Mouse (Mus musculus): ENCODE results near the gene Sema4d. TPM values are rescaled to one million over a fixed set of nuclear protein-coding genes. Genes with fewer than 3 reads are reported as not detected.

The Sema4d gene
- polyA plus RNA-seq, 1 experiment from 2014 or later: 11.5 TPM

DNA sequence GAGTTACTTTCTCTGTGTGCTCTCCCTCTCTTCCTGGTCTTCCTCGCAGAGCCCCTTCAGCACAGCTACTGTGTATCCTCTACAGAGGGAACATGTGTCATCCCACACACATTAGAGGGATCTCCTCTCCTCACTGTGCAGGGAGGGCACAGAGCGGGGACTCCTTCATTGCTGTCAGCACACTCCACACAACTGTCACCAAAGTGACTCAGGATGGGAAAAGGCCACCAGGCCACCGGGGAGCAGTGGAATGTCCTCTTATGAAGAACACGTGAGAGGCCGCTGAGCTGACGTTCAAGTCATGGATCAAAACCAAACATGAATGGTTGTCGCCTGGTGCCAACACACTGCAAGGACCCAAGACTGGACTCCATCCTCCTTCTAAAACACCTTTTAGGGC, 38.0 kb downstream of the Sema4d start:
- H3K4me1 ChIP-seq (ENCODE audit: control insufficient read depth, insufficient read depth, low read length): peaks cover 16% of the 10 kb centered on the region
- no peak overlapping the region for H3K4me3 ChIP-seq (replicated peaks; ENCODE audit: low read depth, low read length)
- WGBS: 91% methylated on average over 7 of the region's 7 CpGs

DNA sequence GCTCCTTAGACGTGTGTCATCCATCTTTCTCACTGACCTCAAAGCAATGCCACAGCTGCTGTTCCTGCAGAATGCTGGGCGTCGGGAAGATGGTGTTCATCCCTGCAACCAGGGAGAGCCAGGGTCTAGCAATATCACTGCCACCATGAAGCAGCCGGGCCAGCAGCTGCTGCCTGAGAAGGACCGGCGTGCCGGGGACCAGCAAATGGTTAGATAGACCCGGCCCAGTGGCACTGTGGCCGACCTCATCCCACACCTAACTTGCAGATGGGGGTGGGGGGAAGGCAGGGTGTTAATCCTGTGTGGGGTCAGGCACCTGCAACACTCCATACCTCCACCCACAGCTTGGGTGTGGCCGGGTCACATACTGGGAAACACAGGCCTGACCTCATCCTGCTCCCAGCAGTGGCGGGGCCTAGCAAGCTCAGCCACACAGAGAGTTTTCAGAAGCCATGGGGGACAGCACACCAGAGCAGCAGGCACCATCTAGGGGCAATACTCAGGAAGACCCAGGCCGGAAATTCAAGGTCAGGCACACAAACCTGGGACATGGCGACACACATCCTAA, 38.9 kb downstream of the Sema4d start:
- no peak for ATAC-seq (ENCODE audit: low FRiP score, low TSS enrichment)
- 79% methylated on average over 13 of the region's 13 CpGs for WGBS

More for the DNA sequence above, 38.0 kb downstream of the Sema4d start:
- no peaks in the 10 kb centered on the region for H3K36me3 ChIP-seq (ENCODE audit: control insufficient read depth, insufficient read depth, low read length)
- H3K4me2 ChIP-seq (ENCODE audit: low read length): no peak overlapping the region
- H3K27ac ChIP-seq (replicated peaks; ENCODE audit: low read depth, low read length): no peak overlapping the region
- DNase-seq (no peak), ATAC-seq (ENCODE audit: low FRiP score, low TSS enrichment) (no peak)
- H3K9me3 ChIP-seq (ENCODE audit: control insufficient read depth, low read length): no peaks in the 10 kb centered on the region
- H3K27me3 ChIP-seq (ENCODE audit: control insufficient read depth, insufficient read depth, low read length): no peaks in the 10 kb centered on the region
- H3K9ac ChIP-seq (replicated peaks; ENCODE audit: low read length): no peak overlapping the region

DNA sequence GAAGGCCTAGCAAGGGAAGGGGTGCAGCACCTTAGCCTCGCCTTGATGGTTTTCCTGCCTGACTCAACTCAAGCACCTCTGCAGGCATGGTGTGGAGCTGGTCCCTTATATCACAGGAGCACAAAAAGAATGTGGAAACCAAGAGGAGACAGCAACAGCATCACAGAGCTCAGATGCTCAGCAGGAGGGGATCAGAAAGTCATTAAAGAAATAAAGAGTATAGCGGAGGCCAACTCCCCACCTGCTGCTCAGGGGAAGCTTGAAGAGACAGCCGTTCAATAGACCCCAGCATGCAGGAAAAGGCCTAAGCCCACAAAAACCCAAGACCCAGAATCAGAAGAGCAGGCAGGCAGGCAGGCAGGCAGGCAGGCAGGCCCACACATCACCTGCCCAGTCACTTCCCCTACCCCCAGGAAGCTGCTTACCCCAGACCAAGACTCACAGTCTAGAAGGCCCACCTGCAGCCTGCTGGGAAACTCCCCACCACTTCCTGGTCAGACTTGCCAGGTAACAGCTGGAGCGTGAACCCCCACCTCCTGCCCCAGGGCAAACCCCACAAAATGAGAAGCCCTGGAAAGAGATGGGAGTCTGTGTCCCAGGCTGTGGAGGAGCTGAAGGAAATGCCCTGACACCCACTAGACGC, 39.6 kb downstream of the Sema4d start:
- Histone ChIP-seq H3K4me1 (ENCODE audit: control insufficient read depth, insufficient read depth, low read length) (peaks cover 16% of the 10 kb centered on the region), H3K27me3 (ENCODE audit: control insufficient read depth, insufficient read depth, low read length) (no peaks in the 10 kb centered on the region), H3K4me3 (replicated peaks; ENCODE audit: low read depth, low read length) (no peak overlapping the region), H3K9ac (replicated peaks; ENCODE audit: low read length) (no peak overlapping the region), H3K4me2 (ENCODE audit: low read length) (no peak overlapping the region), H3K36me3 (ENCODE audit: control insufficient read depth, insufficient read depth, low read length) (no peaks in the 10 kb centered on the region), H3K9me3 (ENCODE audit: control insufficient read depth, low read length) (no peaks in the 10 kb centered on the region), H3K27ac (replicated peaks; ENCODE audit: low read depth, low read length) (no peak overlapping the region)
- DNase-seq (no peak), ATAC-seq (ENCODE audit: low FRiP score, low TSS enrichment) (no peak)
- WGBS: 35% methylated on average over 5 of the region's 5 CpGs

More for the DNA sequence above, 38.9 kb downstream of the Sema4d start:
- DNase-seq: no peak
- Histone ChIP-seq H3K27ac (replicated peaks; ENCODE audit: low read depth, low read length) (no peak overlapping the region), H3K4me1 (ENCODE audit: control insufficient read depth, insufficient read depth, low read length) (peaks cover 16% of the 10 kb centered on the region), H3K4me2 (ENCODE audit: low read length) (no peak overlapping the region), H3K9me3 (ENCODE audit: control insufficient read depth, low read length) (no peaks in the 10 kb centered on the region), H3K9ac (replicated peaks; ENCODE audit: low read length) (no peak overlapping the region), H3K4me3 (replicated peaks; ENCODE audit: low read depth, low read length) (no peak overlapping the region), H3K27me3 (ENCODE audit: control insufficient read depth, insufficient read depth, low read length) (no peaks in the 10 kb centered on the region), H3K36me3 (ENCODE audit: control insufficient read depth, insufficient read depth, low read length) (no peaks in the 10 kb centered on the region)

DNA sequence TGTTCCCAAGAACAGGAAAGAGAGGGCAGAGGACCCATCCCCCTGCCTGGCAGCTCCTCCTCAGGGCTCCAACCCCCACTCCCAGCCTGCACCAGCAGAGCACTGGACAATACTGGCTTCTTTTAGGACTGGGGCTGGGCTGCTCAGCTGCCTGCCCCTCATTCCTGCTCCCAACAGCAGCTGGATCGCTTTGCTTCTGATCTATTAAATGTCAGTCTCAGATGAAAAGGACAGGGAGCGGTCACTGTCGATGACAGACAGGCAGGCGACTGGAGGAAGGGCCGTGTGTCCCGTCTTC, 40.4 kb downstream of the Sema4d start:
- no peaks in the 10 kb centered on the region for H3K27me3 ChIP-seq (ENCODE audit: control insufficient read depth, insufficient read depth, low read length)
- no peaks in the 10 kb centered on the region for H3K36me3 ChIP-seq (ENCODE audit: control insufficient read depth, insufficient read depth, low read length)
- H3K4me2 ChIP-seq (ENCODE audit: low read length): no peak overlapping the region
- H3K9ac ChIP-seq (replicated peaks; ENCODE audit: low read length): no peak overlapping the region
- 14% methylated on average over 6 of the region's 6 CpGs for WGBS
- H3K4me1 ChIP-seq (ENCODE audit: control insufficient read depth, insufficient read depth, low read length): peaks cover 16% of the 10 kb centered on the region
- peak; percentile 38; the same call in 1 of the 2 replicates for ATAC-seq (ENCODE audit: low FRiP score, low TSS enrichment)
- H3K4me3 ChIP-seq (replicated peaks; ENCODE audit: low read depth, low read length): no peak overlapping the region
- DNase-seq: no peak
- no peak overlapping the region for H3K27ac ChIP-seq (replicated peaks; ENCODE audit: low read depth, low read length)
- no peaks in the 10 kb centered on the region for H3K9me3 ChIP-seq (ENCODE audit: control insufficient read depth, low read length)

DNA sequence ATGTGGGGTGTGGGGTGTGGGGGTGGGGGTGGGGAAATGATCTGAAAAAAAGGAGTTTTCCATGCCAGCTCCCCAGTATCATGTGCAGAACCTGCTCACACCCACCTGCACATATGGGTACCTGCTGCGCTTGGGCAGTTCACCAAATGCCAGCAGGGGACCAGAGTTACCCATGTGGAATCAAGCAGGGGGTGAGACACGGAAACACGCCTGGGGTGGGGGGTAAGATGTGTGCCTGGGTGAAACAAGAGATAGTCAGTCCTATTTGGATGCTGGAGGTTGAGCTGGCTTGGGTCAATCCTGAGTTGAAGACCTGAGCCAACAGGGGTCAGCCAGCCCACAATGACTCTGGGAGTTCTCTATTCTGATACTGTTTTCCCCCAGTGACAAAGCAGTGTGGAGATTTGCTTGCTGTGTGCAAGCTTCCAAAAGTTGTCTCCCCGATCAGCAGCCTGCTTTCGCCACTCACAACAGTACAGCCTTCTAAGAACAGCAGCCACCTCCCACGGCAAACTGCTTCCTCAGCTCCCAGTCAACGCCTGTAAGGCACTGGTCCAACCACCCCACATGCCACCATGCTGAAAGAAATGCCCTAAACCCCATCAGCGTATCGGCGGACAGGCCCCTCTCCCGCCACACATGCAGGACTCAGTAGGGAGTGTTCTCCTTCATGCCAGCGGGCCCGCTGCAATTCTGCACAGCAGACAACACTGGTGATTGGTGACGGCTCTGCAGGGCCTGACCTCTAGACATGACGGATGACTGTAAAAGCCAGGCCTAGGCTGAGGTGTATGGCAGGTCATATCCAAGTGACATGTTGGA, 41.0 kb downstream of the Sema4d start:
- no peak for DNase-seq
- Histone ChIP-seq H3K9me3 (ENCODE audit: control insufficient read depth, low read length) (no peaks in the 10 kb centered on the region), H3K27ac (replicated peaks; ENCODE audit: low read depth, low read length) (no peak overlapping the region), H3K9ac (replicated peaks; ENCODE audit: low read length) (no peak overlapping the region), H3K4me3 (replicated peaks; ENCODE audit: low read depth, low read length) (no peak overlapping the region), H3K4me2 (ENCODE audit: low read length) (no peak overlapping the region), H3K4me1 (ENCODE audit: control insufficient read depth, insufficient read depth, low read length) (peaks cover 16% of the 10 kb centered on the region), H3K36me3 (ENCODE audit: control insufficient read depth, insufficient read depth, low read length) (no peaks in the 10 kb centered on the region), H3K27me3 (ENCODE audit: control insufficient read depth, insufficient read depth, low read length) (no peaks in the 10 kb centered on the region)
- peak; percentile 24; the same call in 1 of the 2 replicates for ATAC-seq (ENCODE audit: low FRiP score, low TSS enrichment)
- 51% methylated on average over 15 of the region's 15 CpGs for WGBS

DNA sequence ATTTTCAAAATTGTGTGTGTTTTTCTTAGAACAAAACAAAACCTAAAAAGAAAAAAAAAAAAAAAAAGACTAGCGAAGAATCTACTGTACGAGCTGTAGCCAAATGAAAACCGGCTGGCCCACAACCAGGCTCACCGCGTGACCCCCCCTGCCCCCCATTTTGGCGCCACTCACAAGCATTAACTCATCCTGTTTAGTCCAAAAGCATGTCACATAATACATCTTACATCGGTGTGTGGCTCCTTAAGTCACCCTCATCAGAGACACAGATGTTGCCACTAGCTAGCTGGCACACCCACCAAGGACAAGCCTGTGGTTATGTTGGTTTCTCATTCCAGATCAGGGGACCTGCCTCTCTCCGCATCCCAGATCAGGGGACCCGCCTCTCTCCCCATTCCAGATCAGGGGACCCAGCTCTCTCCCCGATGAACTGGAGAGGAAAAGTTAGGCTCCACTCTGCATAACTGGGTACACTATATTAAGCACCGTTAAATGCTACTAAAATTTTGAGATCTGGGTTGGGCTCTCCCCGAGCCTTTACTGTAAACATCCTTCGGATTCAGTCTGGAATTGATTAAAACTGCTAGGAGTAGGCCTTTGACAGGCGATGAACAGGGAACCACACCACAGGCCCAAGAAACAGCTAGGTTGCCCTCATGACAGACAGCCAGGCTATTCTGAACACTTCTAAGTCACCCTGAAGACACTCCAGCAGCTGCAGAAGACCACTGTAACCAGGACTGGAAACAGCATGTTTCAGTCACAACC, 43.8 kb downstream of the Sema4d start:
- no peak for DNase-seq
- no peaks in the 10 kb centered on the region for H3K27me3 ChIP-seq (ENCODE audit: control insufficient read depth, insufficient read depth, low read length)
- no peaks in the 10 kb centered on the region for H3K36me3 ChIP-seq (ENCODE audit: control insufficient read depth, insufficient read depth, low read length)
- H3K4me1 ChIP-seq (ENCODE audit: control insufficient read depth, insufficient read depth, low read length): peaks cover 16% of the 10 kb centered on the region
- 88% methylated on average over 14 of the region's 14 CpGs for WGBS
- no peak for ATAC-seq (ENCODE audit: low FRiP score, low TSS enrichment)
- no peak overlapping the region for H3K4me2 ChIP-seq (ENCODE audit: low read length)
- no peaks in the 10 kb centered on the region for H3K9me3 ChIP-seq (ENCODE audit: control insufficient read depth, low read length)
- no peak overlapping the region for H3K4me3 ChIP-seq (replicated peaks; ENCODE audit: low read depth, low read length)
- H3K27ac ChIP-seq (replicated peaks; ENCODE audit: low read depth, low read length): no peak overlapping the region
- H3K9ac ChIP-seq (replicated peaks; ENCODE audit: low read length): no peak overlapping the region

DNA sequence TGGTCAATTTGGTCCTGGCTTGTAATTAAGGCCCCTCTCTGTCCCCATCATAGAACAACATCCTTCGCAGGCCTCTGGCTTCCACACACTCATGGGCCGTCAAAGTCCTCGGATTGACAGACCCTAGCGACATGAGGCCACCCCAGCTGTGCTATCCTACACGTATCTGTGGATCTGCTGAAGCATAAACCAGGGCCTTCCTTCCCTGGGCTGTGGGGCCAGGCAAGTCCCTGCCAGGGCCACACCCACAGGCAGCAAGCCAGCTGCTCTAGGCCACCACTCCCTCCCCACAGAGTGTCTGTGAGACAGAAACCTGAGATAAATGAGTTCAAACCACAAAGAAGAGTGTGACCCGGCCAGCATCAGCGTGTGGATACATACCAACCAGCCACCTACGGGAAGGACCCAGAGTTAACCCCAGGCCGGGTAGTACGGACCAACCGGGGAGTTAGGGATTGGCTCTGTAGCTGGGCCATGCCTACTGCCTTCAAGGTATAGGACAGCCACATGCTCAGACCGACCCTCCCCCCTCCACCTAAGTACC, 45.5 kb downstream of the Sema4d start:
- peaks cover 6% of the 10 kb centered on the region; the same call in 1 of the 2 replicates for H3K4me1 ChIP-seq (ENCODE audit: control insufficient read depth, insufficient read depth, low read length)
- H3K9me3 ChIP-seq (ENCODE audit: control insufficient read depth, low read length): no peaks in the 10 kb centered on the region
- H3K4me2 ChIP-seq (ENCODE audit: low read length): no peak overlapping the region
- no peak overlapping the region for H3K27ac ChIP-seq (replicated peaks; ENCODE audit: low read depth, low read length)
- WGBS: 82% methylated on average over 12 of the region's 12 CpGs
- H3K27me3 ChIP-seq (ENCODE audit: control insufficient read depth, insufficient read depth, low read length): no peaks in the 10 kb centered on the region
- ATAC-seq (ENCODE audit: low FRiP score, low TSS enrichment) (no peak), DNase-seq (no peak)
- no peaks in the 10 kb centered on the region for H3K36me3 ChIP-seq (ENCODE audit: control insufficient read depth, insufficient read depth, low read length)
- H3K4me3 ChIP-seq (replicated peaks; ENCODE audit: low read depth, low read length): no peak overlapping the region
- no peak overlapping the region for H3K9ac ChIP-seq (replicated peaks; ENCODE audit: low read length)

DNA sequence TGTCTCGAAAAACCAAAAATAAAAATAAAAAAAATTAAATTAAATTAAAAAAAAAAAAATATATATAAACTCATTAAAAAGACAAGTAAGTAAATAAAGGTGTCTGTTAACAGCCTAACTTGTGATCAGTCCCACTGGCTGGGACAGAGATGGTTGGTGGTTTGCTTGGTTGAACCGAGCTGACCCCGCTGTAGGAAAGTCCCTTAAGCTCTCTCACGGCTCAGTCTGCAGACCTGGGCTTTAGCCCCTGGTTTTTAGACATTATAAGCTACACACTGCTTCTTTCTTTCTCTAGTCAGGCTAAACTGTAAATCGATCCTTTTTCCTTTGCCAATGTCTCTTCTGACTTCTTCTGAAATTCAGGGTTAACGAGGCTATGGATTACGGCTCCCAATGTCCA, 46.5 kb downstream of the Sema4d start:
- no peak for ATAC-seq (ENCODE audit: low FRiP score, low TSS enrichment)
- no peak overlapping the region for H3K27ac ChIP-seq (replicated peaks; ENCODE audit: low read depth, low read length)
- no peaks in the 10 kb centered on the region for H3K36me3 ChIP-seq (ENCODE audit: control insufficient read depth, insufficient read depth, low read length)
- no peaks in the 10 kb centered on the region for H3K9me3 ChIP-seq (ENCODE audit: control insufficient read depth, low read length)
- no peak for DNase-seq
- H3K9ac ChIP-seq (replicated peaks; ENCODE audit: low read length): no peak overlapping the region
- H3K4me3 ChIP-seq (replicated peaks; ENCODE audit: low read depth, low read length): no peak overlapping the region
- 89% methylated on average over 7 of the region's 7 CpGs for WGBS
- H3K4me2 ChIP-seq (ENCODE audit: low read length): no peak overlapping the region
- no peaks in the 10 kb centered on the region for H3K27me3 ChIP-seq (ENCODE audit: control insufficient read depth, insufficient read depth, low read length)
- H3K4me1 ChIP-seq (ENCODE audit: control insufficient read depth, insufficient read depth, low read length): no peaks in the 10 kb centered on the region

Data from midbrain, embryonic 14.5 days (tissue).